Mouse (Mus musculus): ENCODE data around the gene Olfr1320.
"Not testable (repeated sequence)": the region's sequence is repeated elsewhere in the genome, so short reads cannot be mapped to it uniquely, and the experiment has no call there.

Olfr1320 gene

GRCm38 (mm10) chrX:49672033-49672432 lies at the start of gene Olfr1320:
TSS of gene Olfr1320 (plus strand) at chrX:49672333.
- DNase-seq (ENCODE audit: extremely low spot score), result no peak

GRCm38 (mm10) chrX:49627566-49627965 lies 44.6 kb upstream of the Olfr1320 start:
- DNase-seq (ENCODE audit: extremely low spot score), result no peak

- no peak for DNase-seq (ENCODE audit: extremely low spot score)
Observed at GRCm38 (mm10) chrX:49631195-49631594, 40.9 kb upstream of the Olfr1320 start.

DNA sequence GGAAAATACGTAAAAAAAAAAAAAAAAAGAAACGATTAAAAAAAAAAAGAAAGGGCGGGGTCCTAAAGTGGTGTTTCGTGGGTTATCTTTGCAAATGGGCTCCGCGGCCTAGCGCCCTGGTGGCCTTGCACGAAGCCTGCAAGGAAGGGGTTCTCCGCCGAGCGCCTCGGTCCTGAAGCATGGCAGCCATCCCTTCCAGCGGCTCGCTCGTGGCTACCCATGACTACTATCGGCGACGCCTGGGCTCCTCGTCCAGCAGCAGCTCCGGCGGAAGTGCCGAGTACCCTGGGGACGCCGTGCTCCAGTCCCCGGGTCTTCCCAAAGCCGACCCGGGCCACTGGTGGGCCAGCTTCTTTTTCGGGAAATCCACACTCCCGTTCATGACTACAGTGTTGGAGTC lies 11.4 kb upstream of the Olfr1320 start:
- not testable (repeated sequence) for DNase-seq (ENCODE audit: extremely low spot score)

Measured in embryo, embryonic 9.5 days (tissue).